In genomic region chr3:116373196-116373595, GRCm38 (mm10) we compare ENCODE assay signal across 17 mouse cellular contexts.
"Had no signal": no experiment of that assay in that cellular context is flagged by ENCODE, and none has a peak within 500 bp of the region (broad histone marks: within the 10 kb centered on the region; RNA-seq: fewer than 3 reads in every experiment).

No protein-coding gene starts in this region.

- ATAC-seq: liver, postnatal 0 days; lung, postnatal 0 days; midbrain, embryonic 13.5 days; midbrain, embryonic 15.5 days had no signal

- H3K27ac ChIP-seq: liver, embryonic 15.5 days; lung, embryonic 15.5 days; macrophage; midbrain, embryonic 13.5 days; midbrain, embryonic 15.5 days; neural tube, embryonic 12.5 days; stomach, embryonic 15.5 days; stomach, postnatal 0 days had no signal

- H3K9ac ChIP-seq: liver, embryonic 15.5 days; liver, postnatal 0 days; lung, embryonic 15.5 days; midbrain, embryonic 13.5 days; midbrain, embryonic 15.5 days; neural tube, embryonic 12.5 days; stomach, embryonic 15.5 days had no signal

- H3K4me1 ChIP-seq: liver, embryonic 15.5 days; lung, embryonic 15.5 days; stomach, embryonic 15.5 days had no signal

- DNase-seq: liver, postnatal 0 days; lung, postnatal 14 days; lung, postnatal 36 days; right cerebral cortex, postnatal 14 days; thymus, adult 2 months; thymus, postnatal 25 days had no signal

- H3K4me3 ChIP-seq: liver, embryonic 15.5 days; lung, embryonic 15.5 days; megakaryocyte, embryonic 14.5 days; midbrain, embryonic 13.5 days; midbrain, embryonic 15.5 days; neural tube, embryonic 12.5 days; stomach, embryonic 15.5 days had no signal

- H3K9me3 ChIP-seq: liver, embryonic 15.5 days; lung, embryonic 15.5 days; megakaryocyte, embryonic 14.5 days; midbrain, embryonic 13.5 days; midbrain, embryonic 15.5 days; neural tube, embryonic 12.5 days; stomach, embryonic 15.5 days had no signal

- H3K4me2 ChIP-seq: liver, embryonic 15.5 days; lung, embryonic 15.5 days; midbrain, embryonic 11.5 days; midbrain, embryonic 13.5 days; midbrain, embryonic 15.5 days; neural tube, embryonic 12.5 days; stomach, embryonic 15.5 days had no signal

- H3K36me3 ChIP-seq: liver, embryonic 15.5 days; lung, embryonic 15.5 days; midbrain, embryonic 13.5 days; midbrain, embryonic 15.5 days; neural tube, embryonic 12.5 days; stomach, embryonic 15.5 days had no signal

- H3K27me3 ChIP-seq: liver, embryonic 15.5 days; lung, embryonic 15.5 days; megakaryocyte, embryonic 14.5 days; midbrain, embryonic 13.5 days; midbrain, embryonic 15.5 days; neural tube, embryonic 12.5 days; stomach, embryonic 15.5 days had no signal
